Mouse (Mus musculus) lung, adult 2 months (tissue): ENCODE results near the gene Larp1b. TPM values are rescaled to one million over a fixed set of nuclear protein-coding genes. Genes with fewer than 3 reads are reported as not detected.

Experiments
- DNase-seq: peaks from one replicate; pipeline ENCODE4 v3.0.0; 2022
- H3K4me1 ChIP-seq: fragments of 200-500 bp; 2 replicates; pipeline ENCODE4 v1.6.1; 2011; ENCODE audit warnings: low read length; ENCODE audit not compliant: control insufficient read depth, insufficient read depth
- H3K4me3 ChIP-seq: fragments of 200-500 bp; replicated peaks from 2 replicates; pipeline ENCODE3; 2011; ENCODE audit warnings: low read depth, mild to moderate bottlenecking, control low read depth, low read length; ENCODE audit errors: extremely low read depth
- CTCF ChIP-seq: fragments of 200-500 bp; IDR thresholded peaks from 2 replicates; pipeline ENCODE4 v1.5.1; 2011; ENCODE audit warnings: mild to moderate bottlenecking, low read length, control low read depth; ENCODE audit not compliant: insufficient read depth
- POLR2A ChIP-seq: fragments of 200-500 bp; IDR thresholded peaks from 2 replicates; pipeline ENCODE4 v1.6.1; 2011; ENCODE audit warnings: low read depth, mild to moderate bottlenecking, control low read depth, low read length, borderline replicate concordance; ENCODE audit errors: extremely low read depth
- WGBS: fragments of 180-500 bp; shearing (Covaris S2); methylation state at CpG from one replicate; pipeline ENCODE4 v1.1.7; 2018; 5-methylcytosine and 5-hydroxymethylcytosine counted together
- polyA plus RNA-seq: library from polyadenylated mRNA; depleted of rRNA; stranded (reverse); fragments of >200 nt; gene quantifications from 2 replicates; pipeline ENCODE4 v1.2.3, GENCODE M21; 2012

The Larp1b gene
- polyA plus RNA-seq, 1 experiment: 4.4 TPM

- no peak for DNase-seq
- Histone ChIP-seq H3K4me3 (no peak overlapping the region), H3K4me1 (no peaks in the 10 kb centered on the region)
- TF ChIP-seq POLR2A (no peak), CTCF (no peak)
Observed at GRCm38 (mm10) chr3:40980758-40981157, 31.1 kb downstream of the Larp1b start.

GRCm38 (mm10) chr3:40987539-40987938 lies 37.9 kb downstream of the Larp1b start:
- TF ChIP-seq CTCF (no peak), POLR2A (no peak)
- Histone ChIP-seq H3K4me3 (no peak overlapping the region), H3K4me1 (no peaks in the 10 kb centered on the region)
- 72% methylated on average over 5 of the region's 5 CpGs for WGBS
- no peak for DNase-seq

- 64% methylated on average over 2 of the region's 2 CpGs for WGBS
- no peak for DNase-seq
- no peak overlapping the region for H3K4me3 ChIP-seq
- no peaks in the 10 kb centered on the region for H3K4me1 ChIP-seq
- 0 out of 2 replicates have a peak, but pooled peaks have one; percentile 24 for TF ChIP-seq CTCF
- no peak for TF ChIP-seq POLR2A
Observed at GRCm38 (mm10) chr3:40988722-40989121, 39.1 kb downstream of the Larp1b start.

GRCm38 (mm10) chr3:40991541-40991940 lies 41.9 kb downstream of the Larp1b start:
- TF ChIP-seq POLR2A (no peak), CTCF (no peak)
- DNase-seq: no peak
- no peaks in the 10 kb centered on the region for H3K4me1 ChIP-seq
- WGBS: 53% methylated on average over 3 of the region's 3 CpGs
- H3K4me3 ChIP-seq: no peak overlapping the region

- Histone ChIP-seq H3K4me3 (no peak overlapping the region), H3K4me1 (no peaks in the 10 kb centered on the region)
- WGBS: 33% methylated on average over 1 of the region's 1 CpGs
- no peak for TF ChIP-seq CTCF
- no peak for TF ChIP-seq POLR2A
- no peak for DNase-seq
Observed at GRCm38 (mm10) chr3:40995161-40995560, 45.5 kb downstream of the Larp1b start.

- TF ChIP-seq POLR2A: no peak
- TF ChIP-seq CTCF: no peak
- Histone ChIP-seq H3K4me3 (no peak overlapping the region), H3K4me1 (no peaks in the 10 kb centered on the region)
- DNase-seq: no peak
- 69% methylated on average over 8 of the region's 8 CpGs for WGBS
Observed at GRCm38 (mm10) chr3:41009315-41009714, 59.7 kb downstream of the Larp1b start.

GRCm38 (mm10) chr3:41009990-41010389 lies 60.4 kb downstream of the Larp1b start:
- H3K4me3 ChIP-seq: no peak overlapping the region
- no peaks in the 10 kb centered on the region for H3K4me1 ChIP-seq
- no peak for DNase-seq
- TF ChIP-seq CTCF (no peak), POLR2A (no peak)
- 94% methylated on average over 3 of the region's 3 CpGs for WGBS

GRCm38 (mm10) chr3:41010701-41011100 lies 61.1 kb downstream of the Larp1b start:
- no peak for TF ChIP-seq CTCF
- TF ChIP-seq POLR2A: no peak
- H3K4me1 ChIP-seq: no peaks in the 10 kb centered on the region
- H3K4me3 ChIP-seq: no peak overlapping the region
- no peak for DNase-seq
- WGBS: 74% methylated on average over 6 of the region's 6 CpGs

- Histone ChIP-seq H3K4me1 (no peaks in the 10 kb centered on the region), H3K4me3 (no peak overlapping the region)
- no peak for TF ChIP-seq CTCF
- TF ChIP-seq POLR2A: no peak
- 95% methylated on average over 7 of the region's 7 CpGs for WGBS
- no peak for DNase-seq
Observed at GRCm38 (mm10) chr3:41012451-41012850, 62.8 kb downstream of the Larp1b start.

GRCm38 (mm10) chr3:41014946-41015345 lies 65.3 kb downstream of the Larp1b start:
- peak; percentile 5 for DNase-seq
- Histone ChIP-seq H3K4me3 (no peak overlapping the region), H3K4me1 (no peaks in the 10 kb centered on the region)
- TF ChIP-seq POLR2A (no peak), CTCF (no peak)
- 45% methylated on average over 6 of the region's 6 CpGs for WGBS
